Mouse (Mus musculus) G1E-ER4 (cell line): ENCODE results near the gene Ush2a. TPM values are rescaled to one million over a fixed set of nuclear protein-coding genes. Genes with fewer than 3 reads are reported as not detected.

Experiments used
- GATA1 ChIP-seq: IDR thresholded peaks from one replicate; pipeline ENCODE4 v1.8.0; 2012; ENCODE audit warnings: low read length, inconsistent platforms
- polyA plus RNA-seq: library from polyadenylated mRNA; stranded (reverse); fragments of >175 nt; gene quantifications from 2 replicates; pipeline ENCODE4 v1.2.3, GENCODE M21; 2012

Gene Ush2a
- polyA plus RNA-seq, 1 experiment: not detected

DNA sequence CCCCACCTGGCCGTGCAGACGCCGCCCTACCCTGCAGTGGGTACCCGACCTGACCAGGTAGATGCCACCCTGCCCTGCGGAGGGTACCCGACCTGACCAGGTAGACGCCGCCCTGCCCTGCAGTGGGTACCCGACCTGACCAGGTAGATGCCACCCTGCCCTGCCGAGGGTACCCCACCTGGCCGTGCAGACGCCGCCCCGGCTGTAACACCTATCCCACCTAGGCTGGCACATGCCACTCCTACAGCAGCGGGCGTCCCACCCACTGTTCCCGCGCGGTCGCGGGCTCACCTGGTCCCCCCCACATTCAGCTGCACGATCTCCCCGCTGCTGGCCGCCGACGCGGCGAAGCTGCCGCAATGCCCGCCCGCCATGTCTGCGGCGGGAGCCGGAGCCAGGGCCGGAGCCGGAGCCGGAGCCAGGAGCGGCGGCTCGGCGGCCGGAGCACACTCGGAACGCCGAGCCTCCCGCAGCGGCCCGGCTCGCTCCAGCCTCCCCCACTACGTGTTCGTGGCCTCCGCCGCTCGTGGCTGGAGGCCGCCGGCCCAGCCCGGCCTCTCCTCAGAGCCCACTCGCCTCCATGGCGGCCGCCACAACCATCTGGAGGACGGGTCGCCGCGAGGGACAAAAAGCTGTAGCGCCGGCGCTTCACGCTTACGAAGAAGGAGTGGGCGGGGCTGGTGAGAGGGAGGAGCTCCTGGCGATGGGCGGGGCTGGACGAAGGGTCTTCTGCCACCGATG is 745.6 kb downstream of the Ush2a start, which contains the start of gene Kctd3:
TSS of gene Kctd3 (minus strand) at position 603 of the 741 bp plus-strand sequence.
- no peak for TF ChIP-seq GATA1

- TF ChIP-seq GATA1: no peak
Observed at GRCm38 (mm10) chr1:189007980-189008324, 746.1 kb downstream of the Ush2a start.

DNA sequence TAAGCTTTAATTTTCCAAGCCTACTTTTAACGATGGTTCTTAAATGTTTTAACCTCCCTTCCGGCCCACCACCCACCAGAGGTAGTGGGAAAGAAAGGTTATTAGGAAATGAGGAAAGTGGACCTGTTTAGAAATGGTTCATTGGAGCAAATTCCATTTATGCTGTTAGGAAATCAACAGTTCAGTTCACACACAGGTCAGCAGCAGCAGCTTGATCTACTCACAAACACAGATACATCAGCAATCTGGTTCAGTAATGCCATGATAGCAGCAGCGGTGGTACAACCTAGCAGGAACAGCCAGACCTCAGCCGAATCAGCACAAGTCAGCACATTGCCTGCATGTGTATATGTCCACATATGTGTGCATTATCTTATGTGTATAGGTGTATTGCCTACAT is 748.8 kb downstream of the Ush2a start:
- no peak for TF ChIP-seq GATA1

DNA sequence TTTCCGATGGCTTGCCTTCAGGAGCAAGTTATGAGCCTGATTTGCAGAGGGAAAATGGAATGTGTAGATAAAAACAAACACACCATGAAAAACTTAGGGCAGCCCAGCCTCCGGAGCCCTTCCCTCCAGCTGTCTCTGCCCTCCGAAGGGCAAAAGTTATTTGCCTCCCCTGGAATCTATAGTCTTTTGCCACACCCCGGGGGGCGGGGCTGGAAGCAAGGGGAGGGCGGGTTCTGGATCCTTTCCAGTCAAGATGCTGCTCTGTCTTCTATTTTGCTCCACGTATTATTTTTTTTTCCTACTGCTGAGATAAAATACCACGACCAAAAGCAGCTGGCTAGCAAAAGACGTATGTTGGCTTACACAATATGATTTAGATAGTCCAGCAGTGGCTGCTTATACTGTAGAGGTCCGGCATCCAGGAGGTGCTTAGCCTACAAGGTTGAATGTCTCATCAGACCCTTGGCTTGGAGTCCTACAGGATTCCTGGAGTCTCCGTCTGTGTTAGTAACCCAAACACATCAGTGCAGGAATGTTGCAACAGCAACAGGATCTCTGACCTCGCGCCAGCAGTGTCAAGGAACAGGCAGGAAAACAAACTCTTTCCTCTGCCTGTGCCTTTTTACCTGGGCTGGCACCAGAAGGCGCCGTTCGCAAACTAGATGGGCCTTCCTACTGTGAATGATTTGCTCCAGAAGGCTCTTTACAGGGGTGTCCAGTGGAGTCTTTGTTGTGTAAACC is 751.2 kb downstream of the Ush2a start:
- TF ChIP-seq GATA1: no peak

DNA sequence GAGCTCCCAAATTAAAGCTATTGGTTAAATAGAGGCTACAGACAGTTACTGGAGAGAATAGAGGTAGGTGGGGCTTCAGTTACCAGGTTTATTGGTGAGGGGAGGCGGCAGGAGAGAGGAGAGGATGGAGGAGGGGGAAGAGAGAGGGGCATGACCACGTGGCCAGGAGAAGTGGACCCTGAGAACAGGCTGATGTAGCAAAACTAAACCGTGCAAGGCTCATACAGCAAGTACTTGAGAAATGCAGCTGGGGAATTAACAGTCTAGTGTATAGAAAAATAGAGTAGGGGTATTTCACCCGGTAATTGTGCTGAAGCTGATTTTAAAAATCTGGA is 751.7 kb downstream of the Ush2a start:
- no peak for TF ChIP-seq GATA1
